Mouse (Mus musculus) retina, embryonic 14.5 days (tissue): ENCODE measurements around the gene Lin37.
A peak's percentile ranks its signal among the peaks of the same experiment; 100 is the strongest.

Source experiments
- DNase-seq: peaks from one replicate; pipeline ENCODE4 v3.0.0-alpha.2; 2015; ENCODE audit warnings: low spot score

The Lin37 gene

DNA sequence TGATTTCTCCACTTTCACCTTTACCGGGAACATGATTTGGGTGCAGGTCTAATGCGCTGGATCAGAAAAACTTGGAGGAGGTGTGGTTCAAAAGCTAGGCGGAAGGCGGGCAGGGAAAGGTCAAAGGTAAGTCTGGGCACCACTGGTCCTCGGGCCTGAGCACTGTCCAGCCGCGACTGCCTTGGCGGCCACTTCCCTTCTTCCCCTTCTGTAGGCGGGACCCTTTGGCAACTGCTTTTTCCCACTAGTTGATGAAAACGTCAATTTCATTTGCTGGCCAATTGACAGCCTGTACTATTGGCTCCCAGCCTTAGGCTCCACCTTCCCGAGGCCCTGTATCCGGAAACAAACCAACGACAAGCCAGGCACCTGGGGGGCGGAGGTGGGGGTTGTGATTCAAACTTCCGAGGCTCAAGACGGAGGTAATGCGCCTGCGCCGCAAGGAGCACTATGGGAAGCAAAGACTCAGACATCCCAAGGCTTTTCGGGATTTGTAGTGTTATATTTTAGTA, at the start of gene Lin37:
TSS of gene Lin37 (minus strand) at position 396 of the 512 bp plus-strand sequence.
- peak; percentile 97 for DNase-seq

DNA sequence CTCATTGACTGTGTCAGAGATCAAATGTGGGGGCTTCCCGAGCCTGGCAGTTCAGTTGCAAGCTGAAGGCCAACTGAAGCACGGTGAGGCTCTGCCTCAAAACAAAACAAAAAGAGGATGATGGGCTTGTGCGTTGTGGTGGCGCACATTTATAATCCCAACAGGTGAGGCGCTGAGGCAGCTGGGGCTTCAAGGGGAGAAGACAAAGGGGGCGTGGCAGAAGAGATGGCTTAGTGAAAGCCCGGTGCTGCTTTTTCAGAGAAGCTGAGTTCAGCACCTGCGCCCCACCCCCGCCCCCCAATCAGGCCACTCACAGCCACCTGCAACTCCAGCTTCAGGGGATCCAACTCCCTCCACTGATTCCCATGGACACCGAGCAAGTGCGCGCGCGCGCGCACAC, 48.8 kb upstream of the Lin37 start:
- DNase-seq, result no peak

DNA sequence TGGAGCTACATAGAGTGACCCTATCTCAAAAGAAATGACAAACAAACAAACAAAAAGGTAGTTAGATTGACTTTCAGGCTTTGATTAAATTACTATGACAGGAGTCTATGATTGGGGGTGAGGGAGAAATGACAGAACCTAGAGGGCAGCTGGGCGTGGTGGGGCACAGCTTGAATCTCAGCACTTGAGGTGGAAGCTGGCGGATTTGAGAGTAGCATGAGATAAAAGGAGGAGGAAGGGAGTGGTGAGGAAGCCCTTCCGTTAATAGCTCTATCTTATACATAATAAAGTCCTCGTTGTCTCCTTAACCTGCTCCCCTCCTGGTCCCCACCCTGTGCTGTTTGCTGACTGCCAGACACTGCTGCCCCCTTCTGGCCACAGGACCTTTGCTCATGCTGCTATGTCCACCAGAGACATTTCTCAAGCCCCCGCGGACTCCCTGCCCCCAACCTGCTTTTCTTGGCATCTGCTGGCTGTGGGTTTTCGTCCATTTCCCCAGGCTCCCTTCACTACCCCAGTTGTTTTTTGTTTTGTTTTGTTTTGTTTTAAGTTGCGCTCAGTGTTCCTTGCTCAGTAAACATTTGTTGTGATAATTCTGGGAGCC, 48.2 kb upstream of the Lin37 start:
- peak; percentile 71 for DNase-seq

- no peak for DNase-seq
Observed at GRCm38 (mm10) chr7:30604944-30605343, 45.3 kb upstream of the Lin37 start.

- DNase-seq, result no peak
Observed at GRCm38 (mm10) chr7:30604424-30604823, 44.8 kb upstream of the Lin37 start.

DNA sequence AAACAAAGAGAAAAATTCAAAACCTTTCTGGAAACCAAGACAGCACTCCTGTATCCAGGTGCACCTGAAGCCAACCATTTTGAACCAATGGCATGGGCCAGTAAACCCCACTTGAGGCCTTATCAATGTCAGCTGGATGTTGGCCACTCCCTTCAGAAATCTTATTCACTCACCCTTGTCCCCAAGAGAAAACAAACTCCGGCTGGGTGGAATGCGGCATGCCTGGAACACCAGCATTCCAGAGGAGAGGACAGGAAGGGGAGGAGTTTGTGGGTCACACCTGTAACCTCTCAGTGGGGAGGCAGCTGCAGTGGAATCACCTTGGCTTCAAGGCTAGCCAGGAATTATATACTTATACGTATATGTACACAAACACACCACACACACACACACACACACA, 42.9 kb upstream of the Lin37 start:
- DNase-seq, result no peak

DNA sequence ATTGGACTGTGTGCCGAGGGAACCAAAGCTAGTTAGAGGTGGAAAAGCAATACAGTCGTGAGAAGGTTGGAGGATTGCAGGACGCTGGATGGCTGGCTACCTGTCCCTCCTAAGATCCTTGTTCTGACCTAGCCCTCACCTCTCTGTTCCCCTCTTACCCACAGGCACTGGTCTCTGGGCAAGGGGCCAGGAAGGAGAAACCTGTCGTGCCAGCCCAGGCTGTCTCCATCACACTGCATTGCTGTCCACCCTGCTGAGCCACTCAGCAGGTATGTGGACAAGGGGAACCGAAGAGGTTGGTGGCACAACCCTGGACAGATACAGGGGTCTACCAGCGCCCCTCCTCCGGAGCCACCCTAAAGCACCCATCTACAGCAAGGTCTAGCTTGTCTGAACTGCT, 41.0 kb upstream of the Lin37 start:
- no peak for DNase-seq

GRCm38 (mm10) chr7:30599933-30600353, 40.3 kb upstream of the Lin37 start:
- peak; percentile 87 for DNase-seq

DNA sequence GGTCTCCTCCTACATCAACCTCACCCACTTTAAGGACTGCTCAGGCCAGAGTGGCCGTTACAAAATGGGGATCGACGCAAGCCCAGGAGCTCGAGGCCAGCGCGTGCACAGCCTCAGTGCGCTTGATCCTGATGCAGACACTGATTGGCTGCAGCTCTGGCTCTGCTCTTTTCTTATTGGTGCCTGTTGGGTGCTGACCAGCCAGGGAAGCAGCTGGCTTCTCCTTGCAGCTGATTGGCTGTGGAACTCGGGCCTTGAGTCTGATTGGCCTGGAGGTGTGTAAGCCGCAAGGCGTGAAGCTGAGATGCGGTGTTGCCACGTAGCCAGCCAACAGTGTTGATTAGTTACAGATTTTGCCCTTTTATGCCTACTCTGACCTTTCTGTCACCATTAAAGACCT, 39.1 kb upstream of the Lin37 start, which contains the start of gene Zbtb32:
TSS of gene Zbtb32 (minus strand) at position 124 of the 400 bp plus-strand sequence.
- no peak for DNase-seq

DNA sequence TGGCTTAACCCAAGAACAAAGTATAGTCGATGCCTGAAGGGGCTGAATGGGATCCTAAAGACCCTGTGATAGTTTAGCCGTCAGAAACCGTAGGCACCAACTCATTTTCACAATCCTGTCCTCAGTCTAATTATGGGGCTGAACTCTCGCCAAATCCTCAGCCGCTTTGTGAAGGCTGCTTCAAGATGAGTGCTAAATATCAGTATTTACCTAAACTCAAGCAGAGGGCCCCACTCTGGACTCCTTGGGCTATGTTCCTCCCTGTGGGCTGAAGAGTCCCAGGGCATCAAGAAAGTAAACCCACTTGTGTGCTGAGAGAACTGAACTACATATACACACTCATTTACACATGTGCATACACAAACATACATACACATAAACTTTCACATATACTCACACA, 37.2 kb upstream of the Lin37 start:
- no peak for DNase-seq

DNA sequence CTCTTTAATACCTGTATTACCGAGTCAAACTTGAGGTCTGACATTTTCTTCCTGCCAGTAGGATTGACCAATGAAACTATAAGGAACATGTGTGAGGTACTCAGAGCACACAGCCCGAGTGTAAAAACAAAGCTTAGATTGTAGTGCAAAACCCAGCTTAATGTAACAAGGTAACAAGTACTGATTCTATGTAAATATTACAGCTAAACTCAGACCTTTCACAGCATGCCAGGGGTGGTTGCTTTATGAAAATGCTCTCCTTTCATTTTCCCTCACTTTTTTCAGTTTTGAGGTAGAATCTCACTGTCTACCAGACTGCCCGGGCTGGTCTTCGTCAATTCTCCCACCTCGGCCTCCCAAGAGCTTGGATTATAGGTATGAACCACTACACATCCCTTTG, 36.5 kb upstream of the Lin37 start:
- DNase-seq, result no peak

GRCm38 (mm10) chr7:30594510-30595024, 34.9 kb upstream of the Lin37 start:
- no peak for DNase-seq

- no peak for DNase-seq
Observed at GRCm38 (mm10) chr7:30593579-30594509, 34.2 kb upstream of the Lin37 start.

- no peak for DNase-seq
Observed at GRCm38 (mm10) chr7:30592772-30593423, 33.3 kb upstream of the Lin37 start.

- peak; percentile 41 for DNase-seq
Observed at GRCm38 (mm10) chr7:30591605-30591951, 31.9 kb upstream of the Lin37 start.

DNA sequence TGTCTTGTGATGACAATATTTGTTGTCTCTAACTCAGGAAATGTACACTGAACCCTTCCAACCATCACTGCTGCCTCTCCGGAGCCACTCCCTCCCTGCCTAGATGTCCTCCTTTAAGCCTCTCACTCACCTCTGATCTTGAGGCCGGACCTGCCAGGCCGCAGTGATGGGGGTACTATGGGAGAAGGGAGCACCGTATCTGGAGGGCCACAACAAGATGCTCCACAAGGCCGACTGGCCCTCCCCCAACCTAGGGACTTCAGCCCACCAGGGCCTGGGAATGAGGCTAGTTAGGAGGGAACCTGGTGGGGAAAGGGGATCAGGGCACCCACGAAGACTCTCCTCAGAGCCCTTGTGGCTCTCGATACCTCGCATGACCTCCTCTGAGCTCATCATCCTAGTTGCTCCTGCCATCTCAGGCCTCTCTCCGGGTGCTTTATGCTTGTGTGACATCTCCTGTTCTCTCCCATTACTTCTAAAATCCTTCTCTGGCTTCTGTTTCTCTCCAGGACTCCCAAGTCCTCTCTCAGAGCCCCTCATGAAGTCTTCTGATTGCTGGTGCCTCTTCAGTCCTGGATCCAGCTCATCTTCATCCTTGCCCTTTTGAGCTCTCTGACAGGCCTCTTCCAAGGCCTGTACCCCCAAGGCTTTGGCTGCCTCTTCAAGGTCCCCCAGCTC, 31.4 kb upstream of the Lin37 start:
- DNase-seq, result no peak

DNA sequence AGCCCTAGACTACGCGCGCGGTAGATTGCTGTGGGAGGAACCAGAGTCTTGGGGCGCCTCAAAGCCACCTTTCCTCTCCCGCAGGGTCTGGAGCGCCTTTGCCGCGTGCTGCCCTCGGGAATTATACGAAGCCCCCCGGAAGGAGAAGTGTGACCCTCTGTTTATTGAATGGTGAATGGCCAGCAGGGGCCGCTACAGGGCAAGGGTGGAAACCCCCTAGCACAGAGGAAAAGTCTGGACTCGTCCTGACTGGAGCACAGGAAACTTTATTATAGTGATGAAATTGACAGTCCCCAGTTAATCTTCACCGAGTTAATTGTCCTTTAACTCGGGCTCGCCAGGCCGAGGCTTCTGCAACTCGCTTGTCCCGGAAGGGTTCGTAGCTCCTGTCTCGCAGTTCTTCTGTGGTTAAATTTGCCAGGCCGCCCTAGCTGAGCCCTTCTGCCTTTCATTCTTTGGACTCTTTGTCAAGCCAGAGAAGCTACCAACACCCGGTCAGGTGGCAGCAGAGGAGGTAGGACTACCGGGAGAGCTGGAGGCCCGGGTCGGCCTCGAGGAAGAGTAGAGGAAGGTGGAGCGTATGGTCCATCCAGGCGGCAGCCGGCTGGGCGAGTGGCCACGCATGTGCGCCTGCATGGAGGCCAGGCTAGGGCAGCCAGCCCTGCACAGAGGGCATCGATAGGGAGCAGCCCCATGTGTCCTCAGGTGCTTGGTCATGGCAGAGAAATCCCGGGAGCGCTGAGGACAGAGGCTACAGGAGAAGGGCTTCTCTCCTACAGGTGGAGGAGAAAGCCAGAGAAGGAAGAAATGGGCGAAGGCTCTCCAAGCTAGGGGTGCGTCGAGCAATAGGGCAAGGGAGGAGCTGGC, 30.0 kb upstream of the Lin37 start:
- peak; percentile 96 for DNase-seq

DNA sequence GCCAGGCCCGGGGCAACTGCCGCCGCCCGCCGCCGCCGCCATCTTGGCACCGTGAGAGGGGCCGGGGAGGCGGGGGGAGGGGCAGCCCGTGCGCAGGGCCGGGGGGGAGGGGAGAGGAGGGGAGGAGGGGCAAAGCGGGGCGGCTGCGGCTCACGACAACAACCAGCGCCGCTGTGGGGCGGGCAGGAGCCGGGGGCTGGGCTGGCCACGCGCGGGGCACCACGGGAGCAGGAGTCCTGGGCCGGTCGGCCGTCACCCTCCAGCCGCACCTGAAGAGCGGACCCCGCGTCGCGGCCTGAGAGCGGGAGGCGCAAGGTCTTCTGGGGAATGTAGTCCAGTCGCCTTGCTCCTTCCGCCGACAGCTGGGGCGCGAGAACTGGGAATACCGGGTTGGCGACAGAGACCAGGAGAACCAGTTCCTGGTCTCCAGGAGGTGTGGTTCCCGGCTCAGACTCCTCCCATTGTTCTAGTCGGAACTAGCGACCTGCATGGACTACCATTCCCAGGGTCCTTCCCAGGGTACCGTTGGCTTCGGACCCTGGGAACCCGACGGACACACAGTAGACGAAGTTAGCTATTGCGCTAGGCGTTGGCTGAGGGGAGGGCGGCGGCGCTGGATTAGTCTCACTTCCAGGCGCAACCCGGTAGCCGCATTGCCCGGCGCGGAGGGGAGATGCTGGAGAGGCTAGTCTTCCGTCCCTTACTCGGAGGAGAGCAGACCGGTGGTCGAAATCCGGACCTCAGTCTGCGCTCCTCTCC, 29.2 kb upstream of the Lin37 start, which contains the start of gene Kmt2b:
TSS of gene Kmt2b (minus strand) at position 51 of the 759 bp plus-strand sequence.
- DNase-seq, result peak; percentile 97

DNA sequence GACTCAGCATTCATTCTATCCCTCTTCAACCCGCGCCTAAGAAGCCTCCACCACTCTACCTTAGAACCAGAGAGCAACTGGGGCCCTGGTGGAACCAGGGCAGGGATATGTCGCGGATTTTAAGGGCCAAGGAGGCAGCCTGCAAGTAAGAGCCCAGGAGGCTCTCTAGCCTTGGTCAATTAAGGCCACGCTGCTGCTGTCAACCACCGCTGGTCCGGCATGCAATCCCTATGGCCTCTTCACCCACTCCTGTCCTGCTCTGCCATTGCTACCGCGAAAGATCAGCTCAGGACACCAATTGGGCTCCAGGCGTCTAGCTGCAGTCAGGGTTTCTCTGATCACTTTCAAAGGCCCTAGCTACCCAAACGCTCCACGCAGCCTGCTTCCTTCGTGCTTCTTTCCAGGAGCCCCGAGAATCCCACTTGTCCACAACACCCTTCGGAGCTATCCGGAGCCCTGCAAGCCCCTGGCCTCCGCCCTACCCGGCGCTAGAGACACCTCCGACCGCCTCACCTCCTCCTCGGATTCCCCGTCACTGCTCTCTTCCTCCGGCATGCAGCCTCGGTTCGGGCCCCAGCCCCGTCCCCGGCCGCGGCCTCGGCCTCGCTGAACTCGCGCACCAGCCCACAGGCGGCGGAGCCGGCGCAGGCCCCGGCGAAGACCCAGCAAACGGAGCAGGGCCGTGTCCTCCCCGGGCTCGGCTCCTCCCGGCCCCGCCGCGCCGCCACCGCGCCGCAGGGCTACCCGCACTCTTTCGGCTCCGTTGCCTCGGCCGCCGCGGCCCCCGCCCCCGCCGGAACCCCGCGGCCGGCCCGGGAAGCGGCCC, 28.4 kb upstream of the Lin37 start:
- peak; percentile 43 for DNase-seq
